Mouse (Mus musculus) induced T-regulatory cell, adult 2 months (primary cell): Measurements from ENCODE around the gene Slc4a10.
A peak's percentile ranks its signal among the peaks of the same experiment; 100 is the strongest.
"Not testable (repeated sequence)": the region's sequence is repeated elsewhere in the genome, so short reads cannot be mapped to it uniquely, and the experiment has no call there.

Experiments used
- DNase-seq: peaks from one replicate; pipeline ENCODE4 v3.0.0-alpha.2; 2012; ENCODE audit warnings: low read depth

Slc4a10 gene

GRCm38 (mm10) chr2:62046421-62046845, at the start of gene Slc4a10:
Gene Slc4a10 (plus strand): TSS chr2:62046462.
- no peak for DNase-seq

- DNase-seq: not testable (repeated sequence)
These were observed 45.0 kb upstream of the Slc4a10 start for GRCm38 (mm10) chr2:62001251-62001650.

DNA sequence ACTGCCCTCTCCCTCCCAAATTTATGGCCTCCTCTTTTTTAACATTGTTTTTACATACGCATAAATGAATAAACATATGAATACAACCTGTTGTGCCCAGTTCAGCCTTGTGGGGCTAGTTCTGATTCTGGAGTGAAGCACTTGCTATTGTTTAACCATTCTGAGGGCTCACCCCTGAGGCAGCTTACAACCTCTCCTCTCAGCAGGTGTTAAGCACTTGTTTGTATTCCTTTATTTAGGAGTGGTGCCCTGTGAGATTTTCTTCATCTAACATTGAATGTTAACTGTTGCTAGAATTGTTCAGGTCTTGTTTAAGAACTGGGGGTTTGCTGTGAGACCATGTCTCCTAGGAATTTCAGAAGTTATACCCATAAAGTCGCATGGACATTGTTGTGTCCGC, 28.1 kb upstream of the Slc4a10 start:
- no peak for DNase-seq

DNA sequence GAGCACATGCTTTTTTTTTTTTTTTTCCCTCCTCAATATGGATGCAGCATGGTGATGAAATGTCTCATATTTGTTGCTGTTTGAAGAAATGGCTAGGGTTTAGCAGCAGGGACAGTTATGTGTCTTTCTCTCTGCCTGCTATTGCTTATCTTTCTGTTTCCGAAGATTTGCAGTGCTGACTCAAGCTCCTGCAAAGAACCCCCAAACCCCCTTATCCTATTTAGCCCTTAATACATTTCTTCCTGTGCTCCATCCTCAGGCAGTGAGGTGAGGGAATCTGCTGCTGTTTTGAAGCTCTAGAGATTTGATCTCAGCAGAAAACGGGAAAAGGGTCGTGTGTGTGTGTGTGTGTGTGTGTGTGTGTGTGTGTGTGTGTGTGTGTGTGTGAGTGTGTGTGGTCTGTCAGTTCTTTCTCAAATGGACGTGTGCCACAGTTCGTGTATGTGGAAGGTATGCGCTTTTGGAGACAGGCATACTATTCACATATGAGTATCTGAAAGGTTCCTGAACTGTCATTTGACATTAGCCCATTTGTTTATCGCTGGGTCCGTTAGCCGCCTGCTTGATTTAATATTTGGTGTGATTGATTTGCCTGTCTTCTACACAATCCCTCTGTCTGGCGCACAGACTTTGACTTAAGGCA, 720 bp downstream of the Slc4a10 start:
- no peak for DNase-seq

- no peak for DNase-seq
These were observed 1.3 kb downstream of the Slc4a10 start for GRCm38 (mm10) chr2:62047504-62048005.

GRCm38 (mm10) chr2:62048116-62048515, 1.9 kb downstream of the Slc4a10 start:
- no peak for DNase-seq

- no peak for DNase-seq
These were observed 30.2 kb downstream of the Slc4a10 start for GRCm38 (mm10) chr2:62076512-62076911.

DNA sequence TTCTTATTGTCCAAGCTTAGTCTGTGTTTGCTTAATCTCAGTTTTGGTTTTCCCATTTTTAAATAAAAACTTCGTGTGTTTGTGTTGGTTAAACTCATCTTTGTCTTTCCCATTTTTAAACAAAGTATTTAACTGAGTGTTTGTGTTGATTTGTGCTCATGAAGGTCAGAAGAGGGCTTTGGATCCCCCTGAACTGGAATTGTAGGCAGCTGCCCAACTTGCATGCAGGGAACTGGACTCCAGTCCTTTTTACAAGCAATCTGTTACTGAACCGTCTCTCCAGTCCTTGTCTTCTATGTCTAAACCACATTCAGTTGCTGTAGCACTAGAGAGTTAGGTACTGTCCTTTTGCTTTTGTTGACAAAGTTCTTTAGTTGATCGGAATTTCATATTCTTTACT, 41.3 kb downstream of the Slc4a10 start:
- no peak for DNase-seq

DNA sequence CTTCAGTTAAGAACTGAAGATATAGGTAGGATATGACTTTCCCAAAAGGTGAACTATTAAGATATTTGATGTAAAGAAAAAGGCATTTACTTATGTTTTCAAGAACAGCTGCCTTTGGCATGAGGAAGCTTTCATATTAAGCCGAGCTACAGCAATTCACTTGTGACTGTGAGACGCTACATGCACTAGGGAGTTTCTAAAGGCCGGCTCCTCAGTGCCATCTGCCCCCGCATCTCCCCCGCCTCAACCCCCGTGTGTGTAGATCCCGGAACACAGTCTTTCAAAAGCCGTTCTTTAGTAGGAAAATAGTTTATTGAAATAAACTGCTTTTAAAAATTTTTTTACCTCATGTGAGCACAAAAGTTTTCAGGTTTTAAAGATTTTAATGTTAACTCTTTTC, 42.5 kb downstream of the Slc4a10 start:
- no peak for DNase-seq

GRCm38 (mm10) chr2:62089208-62089607, 42.9 kb downstream of the Slc4a10 start:
- no peak for DNase-seq

DNA sequence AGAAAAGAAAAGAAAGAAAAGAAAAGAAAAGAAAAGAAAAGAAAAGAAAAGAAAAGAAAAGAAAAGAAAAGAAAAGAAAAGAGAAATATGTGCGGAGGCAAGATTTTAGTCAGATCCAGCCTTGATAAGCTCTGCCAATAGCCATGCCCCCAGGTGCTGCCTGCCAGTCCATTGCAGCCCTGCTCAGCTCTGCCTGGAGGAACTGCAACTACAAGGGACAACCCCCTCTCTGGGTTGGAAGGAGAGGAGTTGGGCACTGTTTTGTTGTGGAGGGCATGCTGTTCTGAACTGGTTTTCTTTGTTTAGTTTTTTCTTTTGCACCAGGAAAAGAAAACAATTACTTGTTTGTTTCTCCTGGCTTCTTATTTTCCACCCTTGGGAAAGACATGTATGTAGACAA, 54.3 kb downstream of the Slc4a10 start:
- DNase-seq: no peak

DNA sequence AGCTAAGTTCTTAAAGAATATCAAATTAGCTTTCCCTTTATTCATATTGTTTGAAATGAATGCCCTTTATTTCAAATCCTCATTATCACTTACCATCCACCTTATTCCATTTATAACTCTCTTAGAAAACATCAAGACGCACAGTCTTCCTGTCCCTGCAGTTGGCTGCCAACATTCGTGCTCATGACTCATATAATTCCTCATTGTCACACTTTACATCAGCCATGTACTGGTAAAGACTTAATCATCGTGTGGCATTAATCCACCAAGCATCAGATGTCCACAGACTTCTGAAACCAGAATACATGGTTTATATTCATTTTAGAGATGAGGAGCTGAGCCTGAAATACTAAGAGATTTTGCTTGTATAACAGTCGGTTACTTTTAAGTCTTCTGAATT, 69.1 kb downstream of the Slc4a10 start:
- no peak for DNase-seq

GRCm38 (mm10) chr2:62129975-62130374, 83.7 kb downstream of the Slc4a10 start:
- DNase-seq: no peak

- peak; percentile 5 for DNase-seq
These were observed 88.6 kb downstream of the Slc4a10 start for GRCm38 (mm10) chr2:62134911-62135310.

DNA sequence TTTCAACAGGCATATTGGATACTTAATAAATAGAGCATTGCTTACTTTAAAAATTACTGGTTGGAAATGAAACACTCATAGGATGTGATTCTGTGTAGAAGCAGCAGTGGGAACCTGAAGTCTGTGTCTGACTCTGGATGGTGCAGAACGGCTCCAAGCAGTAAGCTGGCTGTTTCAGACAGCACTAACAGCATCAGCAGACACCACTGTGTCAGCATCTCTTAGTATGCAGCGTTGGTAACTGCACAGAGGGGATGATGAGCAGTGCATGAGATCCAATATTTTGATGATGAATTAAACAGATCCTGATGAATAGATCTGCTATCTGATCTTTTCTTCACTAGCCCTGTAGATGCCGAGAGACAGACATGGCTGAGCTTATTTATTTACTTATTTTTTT, 101.4 kb downstream of the Slc4a10 start:
- no peak for DNase-seq

GRCm38 (mm10) chr2:62149421-62149820, 103.2 kb downstream of the Slc4a10 start:
- no peak for DNase-seq

GRCm38 (mm10) chr2:62150830-62151229, 104.6 kb downstream of the Slc4a10 start:
- DNase-seq: no peak

DNA sequence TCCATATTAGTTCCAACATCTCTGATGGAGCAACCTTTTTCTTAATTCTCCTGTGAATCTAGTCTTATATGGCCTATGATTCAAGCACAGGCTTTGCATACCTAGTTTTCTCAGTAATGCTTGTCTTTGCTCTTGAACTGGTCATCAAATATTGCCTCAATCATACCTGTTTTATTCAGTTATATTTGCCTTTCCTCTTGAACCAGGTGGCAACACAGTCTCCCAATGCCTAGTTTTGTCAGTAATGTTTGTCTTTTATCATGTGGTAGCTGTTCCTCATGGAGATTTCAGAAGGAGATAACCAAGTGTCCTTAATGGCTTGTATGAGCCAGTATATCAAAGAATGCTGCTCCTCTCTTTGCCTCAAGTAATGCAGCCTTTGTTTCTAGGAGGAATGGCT, 163.8 kb downstream of the Slc4a10 start:
- no peak for DNase-seq

DNA sequence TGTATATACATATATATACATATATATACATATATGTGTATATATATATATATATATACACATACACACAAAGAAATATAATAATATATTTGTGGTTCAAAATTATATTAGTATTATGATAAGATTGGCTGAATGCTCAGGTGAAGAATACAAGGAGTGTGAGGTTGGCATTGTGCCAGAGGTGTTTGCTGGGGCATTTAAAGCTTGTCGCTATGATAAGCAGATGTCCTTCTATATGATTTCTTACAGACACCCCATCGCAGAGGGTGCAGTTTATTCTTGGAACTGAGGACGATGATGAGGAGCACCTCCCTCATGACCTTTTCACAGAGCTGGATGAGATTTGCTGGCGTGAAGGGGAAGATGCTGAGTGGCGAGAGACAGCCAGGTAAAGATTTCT, 164.8 kb downstream of the Slc4a10 start:
- no peak for DNase-seq

DNA sequence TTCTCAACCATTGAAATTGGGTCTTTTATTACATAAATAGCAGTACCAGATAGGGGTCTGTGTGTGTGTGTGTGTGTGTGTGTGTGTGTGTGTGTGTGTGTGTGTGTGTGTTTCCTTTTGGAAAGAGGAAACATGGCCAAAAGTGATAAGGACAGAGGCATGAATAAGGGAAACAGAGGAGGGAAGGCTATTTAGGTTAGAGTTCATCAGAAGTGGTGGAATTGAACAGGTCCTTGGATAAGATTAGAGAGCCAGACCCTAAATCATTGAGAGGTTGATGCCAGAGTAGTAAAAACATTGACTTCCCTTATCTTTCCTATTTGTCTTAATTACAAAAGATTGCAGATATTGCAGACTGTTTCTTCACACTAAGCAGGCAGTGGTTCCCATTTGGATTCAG, 181.3 kb downstream of the Slc4a10 start:
- no peak for DNase-seq

- DNase-seq: no peak
These were observed 185.0 kb downstream of the Slc4a10 start for GRCm38 (mm10) chr2:62231271-62231670.

DNA sequence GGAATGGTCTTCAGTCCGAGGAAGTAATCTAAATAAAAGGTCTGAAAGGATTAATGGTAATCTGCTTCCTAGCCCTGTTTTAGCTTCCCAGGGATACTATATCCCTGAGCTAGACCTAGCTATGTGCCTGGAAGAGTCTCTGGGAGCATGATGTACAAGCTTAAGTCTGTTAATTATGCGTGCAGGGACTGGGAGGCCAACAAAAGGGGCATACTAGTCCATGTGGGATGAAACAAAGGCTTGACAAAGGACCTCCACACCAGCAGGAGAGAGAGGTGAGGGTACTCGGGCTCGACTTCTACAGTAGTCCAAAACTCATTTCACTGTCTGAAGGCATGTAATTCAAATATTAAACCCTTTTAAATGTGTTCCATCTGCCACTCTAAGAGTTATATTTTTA, 197.9 kb downstream of the Slc4a10 start:
- DNase-seq: no peak

DNA sequence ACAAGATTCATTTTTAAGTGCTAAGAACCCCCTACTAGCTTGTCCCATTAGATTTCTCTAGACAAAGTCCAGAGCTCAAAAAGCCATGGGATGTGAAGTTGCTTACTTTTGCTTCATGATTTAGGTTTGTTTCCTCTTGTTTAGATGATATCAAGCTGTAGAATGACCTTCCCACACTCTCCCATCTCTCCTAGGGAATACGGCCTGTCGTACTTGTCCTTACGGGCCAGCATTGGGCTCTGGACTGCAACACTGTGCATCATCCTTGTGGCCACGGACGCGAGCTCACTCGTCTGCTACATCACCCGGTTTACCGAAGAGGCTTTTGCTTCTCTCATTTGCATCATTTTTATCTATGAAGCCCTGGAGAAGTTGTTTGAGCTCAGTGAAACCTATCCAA, 222.2 kb downstream of the Slc4a10 start:
- no peak for DNase-seq

DNA sequence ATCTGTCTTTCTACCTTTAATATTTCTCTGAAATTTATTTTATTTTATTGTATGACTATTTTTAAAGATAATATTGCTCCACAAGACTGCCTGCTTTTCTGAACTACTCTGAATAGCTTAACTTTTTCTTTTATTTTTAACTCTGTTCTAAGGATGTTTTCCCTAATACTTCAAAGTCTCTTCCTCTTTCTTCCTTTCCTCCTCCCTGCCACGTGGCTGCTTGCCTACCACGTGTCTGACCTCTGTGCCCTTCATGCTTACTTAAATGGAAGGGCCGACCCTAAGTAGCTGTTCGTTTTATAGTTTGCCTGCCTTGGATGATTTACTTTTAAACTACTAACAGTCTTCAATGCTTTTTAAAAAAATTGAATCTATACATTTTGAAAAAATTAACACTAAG, 225.6 kb downstream of the Slc4a10 start:
- no peak for DNase-seq
